Mouse (Mus musculus) liver, postnatal 0 days (tissue): ENCODE results near the gene Gramd4. TPM values are rescaled to one million over a fixed set of nuclear protein-coding genes. Genes with fewer than 3 reads are reported as not detected.

Experiments used
- ATAC-seq: fragments of 200-750 bp; cut with Nextera tagmentation; 2 replicates; pipeline ENCODE4 v1.8.0; 2017; ENCODE audit warnings: mild to moderate bottlenecking, moderate library complexity
- DNase-seq: peaks from one replicate; pipeline ENCODE4 v3.0.0-alpha.2; 2016
- H3K27ac ChIP-seq: fragments of 300-500 bp; sonication (generic); 2 replicates; pipeline ENCODE4 v1.5.1; 2014; ENCODE audit warnings: antibody characterized with exemption, moderate library complexity, mild to moderate bottlenecking, low read depth
- H3K27me3 ChIP-seq: fragments of 300-500 bp; sonication (generic); 2 replicates; pipeline ENCODE4 v1.6.1; 2014; ENCODE audit warnings: low read length, control low read depth, mixed read lengths; ENCODE audit not compliant: insufficient read depth
- H3K36me3 ChIP-seq: fragments of 300-500 bp; sonication (generic); replicated peaks from 2 replicates; pipeline ENCODE4 v1.6.1; 2014; ENCODE audit warnings: mild to moderate bottlenecking, control low read depth, low read length, moderate library complexity, mixed read lengths; ENCODE audit not compliant: insufficient read depth
- H3K4me1 ChIP-seq: fragments of 300-500 bp; sonication (generic); 2 replicates; pipeline ENCODE4 v1.6.1; 2014; ENCODE audit warnings: antibody characterized with exemption, mild to moderate bottlenecking, control low read depth; ENCODE audit not compliant: insufficient read depth
- H3K4me2 ChIP-seq: fragments of 300-500 bp; sonication (generic); 2 replicates; pipeline ENCODE4 v1.6.1; 2014; ENCODE audit warnings: low read depth, mild to moderate bottlenecking, low read length, moderate library complexity, mixed read lengths
- H3K4me3 ChIP-seq: fragments of 300-500 bp; sonication (generic); 2 replicates; pipeline ENCODE4 v1.5.1; 2014; ENCODE audit warnings: low read depth, low read length
- H3K9ac ChIP-seq: fragments of 300-500 bp; sonication (generic); replicated peaks from 2 replicates; pipeline ENCODE4 v1.6.1; 2014; ENCODE audit warnings: mild to moderate bottlenecking, moderate library complexity
- H3K9me3 ChIP-seq: fragments of 300-500 bp; sonication (generic); 2 replicates; pipeline ENCODE4 v1.6.1; 2016; ENCODE audit warnings: mild to moderate bottlenecking, control low read depth, low read length, mixed read lengths
- CTCF ChIP-seq: sonication (generic); IDR thresholded peaks from 2 replicates; pipeline ENCODE4 v1.5.1; 2016; ENCODE audit warnings: antibody characterized with exemption, low read depth
- EP300 ChIP-seq: IDR thresholded peaks from 2 replicates; pipeline ENCODE4 v1.6.1; 2016; ENCODE audit warnings: antibody characterized with exemption, low read depth, mild to moderate bottlenecking
- WGBS: fragments of 180-500 bp; shearing (Covaris S2); extraction: QIAGEN DNeasy Blood & Tissue Kit; methylation state at CpG from one replicate; pipeline ENCODE4 v1.1.7; 2014; ENCODE audit not compliant: insufficient replicate concordance; 5-methylcytosine and 5-hydroxymethylcytosine counted together
- polyA plus RNA-seq: library from polyadenylated mRNA; unstranded; fragments of >200 nt; fragmentation: Nextera tagmentation; extraction: Ambion mirVana; gene quantifications from 2 replicates; pipeline ENCODE4 v1.2.1, GENCODE M21; 2015

Gramd4 gene
- polyA plus RNA-seq, 1 experiment from 2014 or later: 3.7 TPM

GRCm38 (mm10) chr15:86185689-86186569 is 128.4 kb downstream of the Gramd4 start, which contains the start of gene Cerk:
TSS of gene Cerk (minus strand) at chr15:86186141.
- ATAC-seq (peak; percentile 41), DNase-seq (peak; percentile 70)
- H3K9me3 ChIP-seq: no peaks in the 10 kb centered on the region
- H3K9ac ChIP-seq: peak within 1 kb of the TSS; percentile 90
- no peaks in the 10 kb centered on the region for H3K36me3 ChIP-seq
- peak within 1 kb of the TSS; percentile 75 for H3K4me2 ChIP-seq
- H3K4me3 ChIP-seq: peak within 1 kb of the TSS; percentile 83
- WGBS: 3% methylated on average over 38 of the region's 43 CpGs
- no peaks in the 10 kb centered on the region for H3K27me3 ChIP-seq
- TF ChIP-seq EP300 (no peak), CTCF (peak; percentile 64)
- H3K27ac ChIP-seq: peak within 1 kb of the TSS; percentile 92
- H3K4me1 ChIP-seq: peaks cover 35% of the 10 kb centered on the region

DNA sequence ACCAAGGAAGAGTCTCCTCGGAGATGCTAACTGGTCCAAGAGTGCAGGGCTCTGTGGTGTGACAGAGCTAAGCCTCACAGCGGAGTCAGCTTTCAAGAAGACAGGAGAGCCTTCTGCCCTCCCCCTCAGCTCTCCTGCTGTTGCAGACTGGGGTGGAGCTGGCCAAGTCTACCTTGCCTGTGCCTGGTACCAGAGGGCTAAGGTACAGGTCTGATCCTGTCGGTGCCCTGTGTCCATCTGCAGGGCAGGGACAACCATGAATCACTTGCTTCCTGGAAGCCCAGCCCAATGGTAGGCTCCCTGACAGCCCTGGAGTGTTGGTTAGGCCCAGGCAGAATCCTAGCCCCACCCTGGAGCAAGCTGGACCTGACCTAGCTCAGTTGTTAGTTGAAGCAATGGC is 129.2 kb downstream of the Gramd4 start:
- no peak for DNase-seq
- H3K27ac ChIP-seq: no peak overlapping the region
- no peaks in the 10 kb centered on the region for H3K36me3 ChIP-seq
- ATAC-seq: no peak
- no peak overlapping the region for H3K4me3 ChIP-seq
- 63% methylated on average over 3 of the region's 3 CpGs for WGBS
- TF ChIP-seq EP300 (no peak), CTCF (no peak)
- peaks cover 34% of the 10 kb centered on the region for H3K4me1 ChIP-seq
- no peak overlapping the region for H3K9ac ChIP-seq
- H3K4me2 ChIP-seq: peak overlapping the region; percentile 75
- no peaks in the 10 kb centered on the region for H3K9me3 ChIP-seq
- no peaks in the 10 kb centered on the region for H3K27me3 ChIP-seq

Other genes with a start within 250 kb of the Gramd4 start
- gene Cdpf1, start 246.0 kb upstream of the Gramd4 start, polyA plus RNA-seq: 12.9 and 14.1 TPM in 2 replicates
- 0.02 TPM in 1 of 2 replicates, not detected in the other for gene Pkdrej, start 236.0 kb upstream of the Gramd4 start, polyA plus RNA-seq
- 16.2 and 17.6 TPM in 2 replicates for gene Ttc38, start 225.4 kb upstream of the Gramd4 start, polyA plus RNA-seq
- gene Gtse1, start 197.9 kb upstream of the Gramd4 start, polyA plus RNA-seq: 8.2 and 8.9 TPM in 2 replicates
- 13.9 and 15.3 TPM in 2 replicates for gene Trmu, start 178.4 kb upstream of the Gramd4 start, polyA plus RNA-seq
- 0.09 and 0.11 TPM in 2 replicates for gene Celsr1, start 23.9 kb upstream of the Gramd4 start, polyA plus RNA-seq
- gene Cerk, start 128.4 kb downstream of the Gramd4 start, polyA plus RNA-seq: 5.5 and 6.1 TPM in 2 replicates
- 6.0 and 6.4 TPM in 2 replicates for gene Tbc1d22a, start 156.8 kb downstream of the Gramd4 start, polyA plus RNA-seq